In genomic region chr5:77309924-77310772, GRCm38 (mm10) we compare ENCODE assay signal across 8 mouse cellular contexts. TPM values are rescaled to one million over a fixed set of nuclear protein-coding genes. Genes with fewer than 3 reads are reported as not detected.
A peak's percentile ranks its signal among the peaks of the same experiment; 100 is the strongest.
DNase-seq lines count a peak whose midpoint lies in the region; ATAC-seq and TF ChIP-seq lines count a peak whose summit lies in the region.

TSS of gene Noa1 (minus strand) at chr5:77310084.
TSS of gene Polr2b (plus strand) at chr5:77310147.

- H3K4me1 ChIP-seq in E14TG2a.4 (replicated peaks; ENCODE audit: low read depth, low read length): peaks cover 38% of the 10 kb centered on the region
- H3K4me1 ChIP-seq in forebrain, embryonic 12.5 days: peaks cover 34% of the 10 kb centered on the region
- peaks cover 21% of the 10 kb centered on the region for H3K4me1 ChIP-seq in heart, postnatal 0 days (ENCODE audit: control insufficient read depth, insufficient read depth)
- H3K4me1 ChIP-seq in liver, embryonic 16.5 days (ENCODE audit: control insufficient read depth, low read depth, low read length): peaks cover 27% of the 10 kb centered on the region
- H3K4me1 ChIP-seq in neural tube, embryonic 13.5 days (replicated peaks): peaks cover 32% of the 10 kb centered on the region
- peaks cover 5% of the 10 kb centered on the region for H3K4me1 ChIP-seq in testis, adult 2 months (ENCODE audit: control insufficient read depth, insufficient read depth, low read length)

- peak; percentile 96 for ATAC-seq in forebrain, embryonic 12.5 days (ENCODE audit: low FRiP score)
- ATAC-seq in heart, postnatal 0 days (ENCODE audit: insufficient read depth, low read depth): peak; percentile 95
- ATAC-seq in liver, embryonic 16.5 days (ENCODE audit: low read depth): peak; percentile 96
- peak; percentile 97 for ATAC-seq in neural tube, embryonic 13.5 days (ENCODE audit: low read depth)

- WGBS in forebrain, embryonic 12.5 days: 0% methylated on average over 85 of the region's 85 CpGs
- WGBS in heart, postnatal 0 days: under 1% methylated on average over 82 of the region's 85 CpGs
- WGBS in liver, embryonic 16.5 days (ENCODE audit: insufficient replicate concordance): under 1% methylated on average over 85 of the region's 85 CpGs
- WGBS in neural tube, embryonic 13.5 days: under 1% methylated on average over 85 of the region's 85 CpGs

- no peak for TF ChIP-seq CTCF in E14TG2a.4 (conservative IDR thresholded peaks at IDR 0.05; ENCODE audit: low read length)
- TF ChIP-seq CTCF in heart, postnatal 0 days (IDR thresholded peaks at IDR 0.05; ENCODE audit: low read depth): no peak
- TF ChIP-seq CTCF in testis, adult 2 months (IDR thresholded peaks at IDR 0.05; ENCODE audit: control insufficient read depth, insufficient read depth, insufficient replicate concordance, low read depth, low read length): no peak

- H3K27me3 ChIP-seq in E14TG2a.4 (ENCODE audit: insufficient read depth, low read length): peaks cover 14% of the 10 kb centered on the region
- H3K27me3 ChIP-seq in forebrain, embryonic 12.5 days: no peaks in the 10 kb centered on the region
- no peaks in the 10 kb centered on the region for H3K27me3 ChIP-seq in heart, postnatal 0 days (ENCODE audit: control insufficient read depth, insufficient read depth, low read length)
- no peaks in the 10 kb centered on the region for H3K27me3 ChIP-seq in liver, embryonic 16.5 days (ENCODE audit: control insufficient read depth, insufficient read depth, low read depth, low read length)
- H3K27me3 ChIP-seq in neural tube, embryonic 13.5 days: no peaks in the 10 kb centered on the region
- H3K27me3 ChIP-seq in testis, adult 2 months (ENCODE audit: control insufficient read depth, insufficient read depth, low read length): no peaks in the 10 kb centered on the region

- peak; percentile 71 for TF ChIP-seq POLR2A in testis, adult 2 months (IDR thresholded peaks at IDR 0.05; ENCODE audit: control insufficient read depth, low read depth, low read length)

- H3K9me3 ChIP-seq in E14TG2a.4 (ENCODE audit: low read length): no peaks in the 10 kb centered on the region
- H3K9me3 ChIP-seq in forebrain, embryonic 12.5 days: no peaks in the 10 kb centered on the region
- H3K9me3 ChIP-seq in heart, postnatal 0 days (replicated peaks; ENCODE audit: control insufficient read depth, low read length): no peaks in the 10 kb centered on the region
- H3K9me3 ChIP-seq in liver, embryonic 16.5 days (replicated peaks; ENCODE audit: control insufficient read depth, low read length): no peaks in the 10 kb centered on the region
- H3K9me3 ChIP-seq in neural tube, embryonic 13.5 days: no peaks in the 10 kb centered on the region

- H3K36me3 ChIP-seq in E14TG2a.4 (ENCODE audit: insufficient read depth, low read length): peaks cover 54% of the 10 kb centered on the region
- peaks cover 44% of the 10 kb centered on the region for H3K36me3 ChIP-seq in forebrain, embryonic 12.5 days (replicated peaks)
- peaks cover 40% of the 10 kb centered on the region for H3K36me3 ChIP-seq in heart, postnatal 0 days (replicated peaks; ENCODE audit: control insufficient read depth, insufficient read depth, low read length)
- peaks cover 10% of the 10 kb centered on the region; the same call in 1 of the 2 replicates for H3K36me3 ChIP-seq in liver, embryonic 16.5 days (ENCODE audit: control insufficient read depth, insufficient read depth)
- peaks cover 43% of the 10 kb centered on the region for H3K36me3 ChIP-seq in neural tube, embryonic 13.5 days
- H3K36me3 ChIP-seq in testis, adult 2 months (ENCODE audit: control insufficient read depth, insufficient read depth, low read length): peaks cover 1% of the 10 kb centered on the region; the same call in 1 of the 2 replicates

- TF ChIP-seq EP300 in heart, postnatal 0 days (IDR thresholded peaks at IDR 0.05; ENCODE audit: low read depth): 0 out of 2 replicates have a peak, but pooled peaks have one; percentile 62

- H3K4me3 ChIP-seq in E14TG2a.4 (replicated peaks; ENCODE audit: low read length): peak within 1 kb of the TSS; percentile 98
- peak within 1 kb of the TSS; percentile 95 for H3K4me3 ChIP-seq in forebrain, embryonic 12.5 days (replicated peaks)
- peak within 1 kb of the TSS; percentile 81 for H3K4me3 ChIP-seq in heart, postnatal 0 days (ENCODE audit: low read depth, low read length)
- H3K4me3 ChIP-seq in liver, embryonic 16.5 days (ENCODE audit: low read depth, low read length): peak within 1 kb of the TSS; percentile 95
- H3K4me3 ChIP-seq in neural tube, embryonic 13.5 days: peak within 1 kb of the TSS; percentile 99
- peak within 1 kb of the TSS; percentile 98 for H3K4me3 ChIP-seq in testis, adult 2 months (ENCODE audit: control insufficient read depth, low read depth, low read length)

- H3K9ac ChIP-seq in forebrain, embryonic 12.5 days: peak within 1 kb of the TSS; percentile 84
- peak within 1 kb of the TSS; percentile 90 for H3K9ac ChIP-seq in heart, postnatal 0 days (replicated peaks; ENCODE audit: low read depth, low read length)
- peak within 1 kb of the TSS; percentile 93 for H3K9ac ChIP-seq in liver, embryonic 16.5 days (ENCODE audit: low read depth, low read length)
- H3K9ac ChIP-seq in neural tube, embryonic 13.5 days: peak within 1 kb of the TSS; percentile 92

- H3K4me2 ChIP-seq in forebrain, embryonic 12.5 days: peak within 1 kb of the TSS; percentile 99
- H3K4me2 ChIP-seq in heart, postnatal 0 days (ENCODE audit: low read depth, low read length): peak within 1 kb of the TSS; percentile 99
- H3K4me2 ChIP-seq in liver, embryonic 16.5 days (ENCODE audit: low read depth, low read length): peak within 1 kb of the TSS; percentile 97
- H3K4me2 ChIP-seq in neural tube, embryonic 13.5 days: peak within 1 kb of the TSS; percentile 100

- peak within 1 kb of the TSS; percentile 90 for H3K27ac ChIP-seq in forebrain, embryonic 12.5 days
- H3K27ac ChIP-seq in heart, postnatal 0 days (ENCODE audit: low read depth): peak within 1 kb of the TSS; percentile 90
- peak within 1 kb of the TSS; percentile 95 for H3K27ac ChIP-seq in liver, embryonic 16.5 days (ENCODE audit: low read length)
- peak within 1 kb of the TSS; percentile 90 for H3K27ac ChIP-seq in neural tube, embryonic 13.5 days (replicated peaks)
- peak within 1 kb of the TSS; percentile 96 for H3K27ac ChIP-seq in testis, adult 2 months (ENCODE audit: control insufficient read depth, insufficient read depth, low read depth, low read length)

- DNase-seq in c-Kit-positive CD71-positive TER-119-positive erythroid progenitor cells, embryonic 14.5 days (ENCODE audit: low spot score): peak; percentile 98
- DNase-seq in heart, postnatal 0 days (ENCODE audit: low spot score): peak; percentile 97
- peak; percentile 99 for DNase-seq in kidney, postnatal 4 days

RNA-seq across cellular contexts. Expression of gene Noa1, which starts in this region (rescaled TPM):
- 36.3 and 37.5 TPM in 2 replicates for polyA plus RNA-seq in forebrain, embryonic 12.5 days (2016; fragmentation: Nextera tagmentation; extraction: Ambion mirVana)
- total RNA-seq in heart, postnatal 0 days (2014; rRNA removed; ENCODE audit: low replicate concordance): 9.0 and 11.2 TPM in 2 replicates
- 15.6 and 16.1 TPM in 2 replicates for polyA plus RNA-seq in heart, postnatal 0 days (2015; fragmentation: Nextera tagmentation; extraction: Ambion mirVana)
- 13.3 and 13.4 TPM in 2 replicates for polyA plus RNA-seq in liver, embryonic 16.5 days (2015; fragmentation: Nextera tagmentation; extraction: Ambion mirVana)
- 34.4 and 36.0 TPM in 2 replicates for polyA plus RNA-seq in neural tube, embryonic 13.5 days (2015; fragmentation: Nextera tagmentation; extraction: Ambion mirVana)
- polyA plus RNA-seq in testis, adult 2 months (2012; rRNA removed): 4.8 and 5.1 TPM in 2 replicates

RNA-seq across cellular contexts. Expression of gene Polr2b, which starts in this region (rescaled TPM):
- polyA plus RNA-seq in forebrain, embryonic 12.5 days (2016; fragmentation: Nextera tagmentation; extraction: Ambion mirVana): 102 and 109 TPM in 2 replicates
- total RNA-seq in heart, postnatal 0 days (2014; rRNA removed; ENCODE audit: low replicate concordance): 21.8 and 32.0 TPM in 2 replicates
- polyA plus RNA-seq in heart, postnatal 0 days (2015; fragmentation: Nextera tagmentation; extraction: Ambion mirVana): 24.0 and 26.4 TPM in 2 replicates
- polyA plus RNA-seq in liver, embryonic 16.5 days (2015; fragmentation: Nextera tagmentation; extraction: Ambion mirVana): 24.9 and 25.7 TPM in 2 replicates
- 62.3 and 71.8 TPM in 2 replicates for polyA plus RNA-seq in neural tube, embryonic 13.5 days (2015; fragmentation: Nextera tagmentation; extraction: Ambion mirVana)
- 12.9 and 21.8 TPM in 2 replicates for polyA plus RNA-seq in testis, adult 2 months (2012; rRNA removed)

Comparison
In these comparisons a context has a peak if more than half of its experiments do, and no peak if none do; other contexts are left out.
1. Peak in every context shown above with its lines: DNase-seq, ATAC-seq, H3K4me3 ChIP-seq and H3K27ac ChIP-seq.